Mouse (Mus musculus): ENCODE measurements around the gene Olfr1061.

GRCm38 (mm10) chr2:86460434-86460833 is 46.6 kb upstream of the Olfr1061 start:
- TF ChIP-seq POLR2A (IDR thresholded peaks at IDR 0.05; ENCODE audit: low read depth, low read length) (no peak), CTCF (IDR thresholded peaks at IDR 0.05; ENCODE audit: extremely low read depth, insufficient read depth, insufficient read length, insufficient replicate concordance) (no peak)

Measured in spleen, adult 2 months (tissue).